Mouse (Mus musculus) c-Kit-negative CD71-positive TER-119-positive erythroid progenitor cells, embryonic 14.5 days (primary cell): Measurements from ENCODE around the gene Rftn2.

Experiments used
- DNase-seq: peaks from one replicate; pipeline ENCODE4 v3.0.0-alpha.2; 2013; ENCODE audit warnings: low read depth, low spot score

The Rftn2 gene

DNA sequence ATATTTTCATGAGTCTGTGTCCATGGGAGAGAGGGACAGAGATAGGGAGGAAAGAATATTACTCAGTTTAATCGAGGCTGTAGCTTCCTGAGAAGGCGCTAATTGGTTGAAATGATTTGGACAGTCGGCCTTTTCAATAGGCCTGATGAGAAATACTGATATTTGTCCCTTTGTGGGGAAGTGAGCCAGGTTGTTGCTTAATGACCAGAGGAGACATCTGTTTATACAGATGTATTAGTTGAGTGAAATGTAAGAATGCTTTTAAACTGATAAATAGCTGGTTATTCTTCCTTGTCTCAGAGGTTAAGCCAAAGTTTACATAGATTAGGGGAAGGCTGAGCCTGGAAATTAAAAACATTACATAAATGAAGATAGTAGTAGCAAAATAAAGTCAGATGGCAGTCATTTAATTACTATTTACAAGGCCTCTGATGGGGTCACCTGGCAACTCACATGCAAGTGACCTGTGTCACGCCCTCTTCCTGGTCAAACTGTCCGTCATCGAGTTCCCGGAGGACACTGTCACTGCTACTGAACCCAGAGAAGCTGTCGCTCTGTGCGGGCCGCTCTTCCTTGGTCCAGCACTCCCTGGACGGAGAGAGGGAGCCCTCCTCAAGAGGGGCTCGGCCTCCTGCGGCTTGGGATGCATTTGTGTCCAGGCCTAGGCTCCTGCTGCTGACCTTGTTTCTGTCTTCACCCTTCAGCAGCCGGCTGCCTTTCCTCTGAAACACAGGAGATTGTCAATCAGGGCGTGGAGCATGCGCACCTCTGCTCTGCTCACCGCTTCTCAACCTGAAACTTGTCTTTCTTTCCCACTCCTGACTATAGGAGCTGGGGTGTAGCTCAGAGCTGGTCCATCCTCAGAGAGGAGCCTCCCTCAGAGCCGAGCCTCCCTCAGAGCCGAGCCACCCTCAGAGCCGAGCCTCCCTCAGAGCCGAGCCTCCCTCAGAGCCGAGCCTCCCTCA, 54.9 kb downstream of the Rftn2 start:
- no peak for DNase-seq

DNA sequence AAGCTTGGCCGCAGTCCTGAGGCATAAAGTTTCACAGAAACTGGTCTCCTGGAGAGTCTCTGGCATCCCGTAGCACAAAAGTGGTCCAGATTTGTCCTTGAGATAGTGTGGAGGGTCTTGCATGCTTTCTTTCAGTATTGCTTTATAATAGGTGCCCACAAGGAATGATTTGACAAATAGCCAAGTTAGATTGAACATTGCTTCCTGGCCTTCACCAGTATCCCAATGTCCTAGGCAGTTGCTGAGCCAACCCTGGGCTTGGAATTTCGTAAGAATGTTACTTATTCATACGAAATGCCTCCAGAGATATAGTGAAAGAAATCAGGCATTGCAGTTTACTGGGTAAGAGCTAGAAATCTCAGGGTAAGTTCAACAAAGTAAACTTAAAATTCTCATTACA, 58.0 kb downstream of the Rftn2 start:
- no peak for DNase-seq

DNA sequence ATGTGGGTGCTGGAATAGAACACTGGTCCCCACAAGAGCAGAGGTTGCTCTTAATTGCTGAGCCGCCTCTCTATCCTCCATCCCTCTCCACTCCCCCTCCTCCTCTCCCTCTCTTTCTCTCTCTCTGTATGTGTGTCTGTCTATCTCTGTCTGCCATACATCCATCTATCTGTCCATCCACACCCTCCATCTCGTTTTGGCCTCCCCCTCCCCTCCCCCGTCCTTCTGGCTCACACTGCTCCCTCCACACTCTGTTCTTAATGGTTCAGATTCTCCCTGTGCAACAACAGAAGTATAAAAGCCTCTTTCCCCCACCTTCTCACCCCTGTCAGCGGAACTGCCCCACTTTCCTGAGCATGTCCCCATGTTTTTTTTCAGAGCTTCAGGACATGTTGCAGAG, 59.0 kb downstream of the Rftn2 start:
- DNase-seq, result no peak

DNA sequence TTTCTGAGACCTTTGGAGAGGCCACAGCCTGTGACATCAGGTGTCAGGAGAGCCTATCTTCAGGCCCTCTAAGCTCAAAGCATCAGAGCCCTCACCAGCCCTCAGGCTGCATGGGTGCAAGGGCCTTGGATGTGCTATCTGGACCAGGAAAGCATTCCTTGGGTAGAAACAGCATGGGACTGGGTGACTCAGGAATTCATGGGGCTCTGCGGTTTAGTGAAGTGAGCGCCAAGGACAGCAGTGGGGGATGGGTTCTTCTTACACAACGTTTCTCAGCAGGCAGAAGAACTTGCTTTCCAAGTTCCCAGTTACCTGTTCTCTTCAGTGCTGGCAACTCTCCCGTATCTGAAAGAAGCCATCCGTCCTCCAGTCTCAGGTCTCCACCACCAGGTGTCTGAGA, 62.6 kb downstream of the Rftn2 start:
- no peak for DNase-seq

- no peak for DNase-seq
Measured at GRCm38 (mm10) chr1:55162781-55163180, 63.8 kb downstream of the Rftn2 start.

- DNase-seq, result no peak
Measured at GRCm38 (mm10) chr1:55161895-55162294, 64.7 kb downstream of the Rftn2 start.

DNA sequence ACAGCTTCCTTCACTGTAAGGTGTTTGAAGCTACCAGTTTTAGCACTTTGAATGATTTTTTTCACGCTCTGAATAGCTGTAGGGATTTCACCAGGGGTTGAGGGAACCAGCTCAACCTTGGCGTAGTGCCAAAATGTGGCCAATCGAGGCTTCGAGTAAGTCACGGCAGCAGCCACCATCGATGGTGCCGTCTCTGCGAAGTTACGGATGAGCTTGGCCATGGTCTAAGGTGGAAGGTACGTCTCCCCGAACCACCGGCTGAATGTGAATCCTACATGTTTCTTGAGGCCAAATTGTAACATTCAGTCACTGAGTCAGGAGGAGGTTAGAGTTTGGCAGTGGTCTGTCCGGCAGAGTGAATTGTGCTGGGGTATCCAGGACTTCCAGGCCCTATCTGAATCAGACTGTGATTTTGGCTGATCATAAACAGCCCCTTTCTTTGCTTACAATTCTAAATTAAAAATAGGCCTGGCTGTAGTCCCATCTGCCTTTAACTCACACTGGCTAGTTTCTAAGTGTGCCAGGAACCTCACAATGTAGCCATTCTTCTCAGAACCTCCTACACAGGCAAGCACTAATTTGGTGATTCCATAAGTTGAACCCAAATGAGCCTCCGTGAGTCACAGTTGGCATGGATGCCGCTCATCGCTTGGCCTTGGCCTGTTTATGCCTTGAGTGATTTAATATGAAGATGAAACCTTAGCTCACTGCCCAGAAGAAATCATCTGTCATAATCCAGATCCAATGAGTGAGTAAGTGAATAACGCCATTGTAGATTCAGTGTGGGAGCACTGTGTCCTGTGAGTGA, 65.5 kb downstream of the Rftn2 start:
- no peak for DNase-seq

DNA sequence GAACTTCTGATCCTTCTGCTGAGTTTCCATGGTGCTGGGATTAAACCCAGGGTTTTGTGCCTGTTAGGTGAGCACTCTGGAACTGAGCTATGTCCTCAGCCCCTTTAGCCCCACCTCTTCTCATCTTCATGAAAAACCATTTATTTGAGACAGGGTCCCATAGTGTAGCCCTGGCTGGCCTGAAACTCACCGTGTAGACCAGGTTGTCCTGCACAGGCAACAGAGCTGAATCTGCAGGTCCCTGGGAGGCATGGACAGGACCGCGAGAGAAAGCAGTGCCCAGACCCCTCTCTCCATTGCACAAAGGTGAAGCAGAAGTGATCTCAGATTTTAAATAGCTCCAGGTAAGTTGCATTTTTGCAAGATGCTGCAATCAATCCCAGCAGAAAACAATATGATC, 66.4 kb downstream of the Rftn2 start:
- DNase-seq, result no peak

DNA sequence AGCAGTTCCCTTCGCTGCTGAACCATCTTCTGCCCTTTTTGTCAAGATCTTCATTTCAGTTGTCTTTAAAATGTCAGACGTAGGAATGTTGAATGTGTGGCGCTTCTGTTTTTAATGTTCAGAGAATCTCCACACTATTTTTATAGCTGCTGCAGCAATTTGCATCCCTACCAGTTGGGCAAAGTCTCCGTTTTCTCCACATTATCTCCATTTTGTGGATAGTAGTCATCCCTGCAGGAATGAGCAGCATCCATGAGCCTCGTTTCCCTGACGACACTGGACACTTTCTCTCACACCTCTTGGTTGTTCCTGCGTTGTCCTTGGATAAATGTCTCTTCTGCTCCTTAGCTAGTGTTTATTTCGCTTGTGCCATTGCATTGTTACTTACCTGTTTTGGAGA, 67.8 kb downstream of the Rftn2 start:
- DNase-seq, result no peak

GRCm38 (mm10) chr1:55158211-55158610, 68.4 kb downstream of the Rftn2 start:
- DNase-seq, result no peak

GRCm38 (mm10) chr1:55157329-55157728, 69.3 kb downstream of the Rftn2 start:
- DNase-seq, result no peak

GRCm38 (mm10) chr1:55145556-55145955, 81.0 kb downstream of the Rftn2 start:
- DNase-seq, result no peak

- DNase-seq, result no peak
Measured at GRCm38 (mm10) chr1:55144338-55144737, 82.2 kb downstream of the Rftn2 start.

DNA sequence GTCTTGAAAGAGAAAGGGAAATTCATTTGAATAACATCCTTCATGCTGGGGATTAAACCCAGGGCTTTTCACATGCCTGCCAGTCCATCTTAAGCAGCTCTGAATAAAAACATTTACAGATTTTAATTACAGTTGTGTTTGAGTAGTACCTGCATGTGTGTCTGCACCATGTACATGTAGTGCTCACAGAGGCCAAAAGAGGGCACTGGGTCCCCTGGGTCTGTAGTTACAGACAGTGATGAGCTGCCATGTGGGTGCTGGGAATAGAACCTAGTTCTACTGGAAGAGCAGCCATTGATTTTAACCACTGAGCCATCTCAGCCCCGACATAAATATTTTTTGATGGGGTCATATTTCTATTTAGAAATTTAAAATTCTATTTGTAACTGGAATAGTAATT, 90.7 kb downstream of the Rftn2 start:
- DNase-seq, result no peak

GRCm38 (mm10) chr1:55134301-55134700, 92.3 kb downstream of the Rftn2 start:
- DNase-seq, result no peak

GRCm38 (mm10) chr1:55133173-55133572, 93.4 kb downstream of the Rftn2 start:
- no peak for DNase-seq

GRCm38 (mm10) chr1:55132308-55132707, 94.3 kb downstream of the Rftn2 start:
- no peak for DNase-seq

DNA sequence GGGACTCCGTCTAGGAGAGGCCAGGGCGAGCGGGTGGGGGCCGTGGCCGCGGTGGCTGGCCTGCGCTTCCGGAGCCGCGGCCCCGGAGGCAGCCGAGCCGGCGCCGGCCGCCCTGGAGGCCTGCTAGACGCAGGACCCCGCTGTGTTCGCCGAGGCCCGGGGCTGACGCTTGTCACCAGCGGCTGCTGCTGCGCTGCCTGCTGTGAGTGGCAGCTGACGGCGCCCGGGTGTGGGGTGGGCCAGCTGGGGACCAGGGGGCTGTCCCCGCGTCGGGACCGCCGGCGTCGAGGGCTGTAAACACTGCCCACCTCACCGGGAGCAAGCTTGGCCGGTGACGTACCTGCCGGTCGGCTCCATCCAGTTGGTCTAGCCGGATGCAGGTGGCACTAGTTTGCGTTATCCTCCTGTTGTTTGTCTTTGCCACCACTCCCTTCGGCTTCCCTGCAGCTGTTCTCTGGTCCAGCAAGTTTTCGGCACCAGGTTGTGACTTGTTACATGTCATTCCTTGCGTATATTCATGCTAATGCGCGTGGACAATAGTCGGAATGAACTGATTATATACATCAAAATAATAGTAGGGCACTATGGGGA, 95.1 kb downstream of the Rftn2 start:
- DNase-seq, result peak; percentile 44

DNA sequence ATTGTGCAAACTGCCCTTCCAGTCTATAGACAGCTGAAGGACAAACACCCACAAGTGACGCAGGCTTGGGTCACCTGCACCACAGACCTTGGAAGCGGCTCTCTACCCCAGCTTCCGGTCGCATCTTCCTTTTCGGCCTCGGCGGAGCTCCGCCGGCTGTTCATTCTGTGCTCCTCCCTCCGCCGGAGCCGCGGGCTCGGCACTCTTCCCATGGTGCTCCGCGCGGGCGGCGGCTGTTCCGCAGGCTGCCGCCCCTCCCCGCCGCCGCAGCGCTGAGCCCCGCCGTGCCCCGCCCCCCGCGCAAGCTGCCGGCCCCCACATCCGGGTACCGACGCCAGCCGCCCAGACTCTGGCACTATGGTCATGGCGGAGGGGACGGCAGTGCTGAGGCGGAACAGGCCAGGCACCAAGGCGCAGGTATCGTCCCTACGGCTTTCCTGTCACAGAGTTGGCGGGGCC, 95.6 kb downstream of the Rftn2 start, which contains the start of gene Mob4:
Gene Mob4, plus strand, starts transcription at position 289 of the 459 bp plus-strand sequence.
- peak; percentile 84 for DNase-seq

- DNase-seq, result no peak
Measured at GRCm38 (mm10) chr1:55130190-55130916, 96.2 kb downstream of the Rftn2 start.

GRCm38 (mm10) chr1:55129716-55130115, 96.9 kb downstream of the Rftn2 start:
- no peak for DNase-seq
